Mouse (Mus musculus) kidney, postnatal 0 days (tissue): ENCODE data around the gene Ubr4. TPM values are rescaled to one million over a fixed set of nuclear protein-coding genes. Genes with fewer than 3 reads are reported as not detected.

Source experiments
- ATAC-seq: fragments of 200-750 bp; cut with Nextera tagmentation; replicated peaks from 2 replicates; pipeline ENCODE4 v1.8.0; 2017; ENCODE audit warnings: low read depth, moderate number of reproducible peaks, moderate TSS enrichment, moderate library complexity; ENCODE audit not compliant: low FRiP score
- DNase-seq: peaks from one replicate; pipeline ENCODE4 v3.0.0-alpha.2; 2016; ENCODE audit warnings: low spot score
- H3K27ac ChIP-seq: fragments of 300-500 bp; sonication (generic); 2 replicates; pipeline ENCODE4 v1.5.1; 2014; ENCODE audit warnings: mild to moderate bottlenecking
- H3K27me3 ChIP-seq: fragments of 300-500 bp; sonication (generic); 2 replicates; pipeline ENCODE4 v1.6.1; 2014; ENCODE audit warnings: low read length, mixed read lengths; ENCODE audit not compliant: insufficient read depth
- H3K36me3 ChIP-seq: fragments of 300-500 bp; sonication (generic); 2 replicates; pipeline ENCODE4 v1.6.1; 2014; ENCODE audit warnings: low read length, mixed read lengths; ENCODE audit not compliant: insufficient read depth
- H3K4me1 ChIP-seq: fragments of 300-500 bp; sonication (generic); replicated peaks from 2 replicates; pipeline ENCODE4 v1.6.1; 2014; ENCODE audit warnings: antibody characterized with exemption, low read length, mixed read lengths; ENCODE audit not compliant: insufficient read depth
- H3K4me2 ChIP-seq: fragments of 300-500 bp; sonication (generic); 2 replicates; pipeline ENCODE4 v1.6.1; 2014; ENCODE audit warnings: mild to moderate bottlenecking, low read length, moderate library complexity, mixed read lengths
- H3K4me3 ChIP-seq: fragments of 300-500 bp; sonication (generic); replicated peaks from 2 replicates; pipeline ENCODE4 v1.5.1; 2014; ENCODE audit warnings: low read depth, low read length
- H3K9ac ChIP-seq: fragments of 300-500 bp; sonication (generic); 2 replicates; pipeline ENCODE4 v1.6.1; 2014; ENCODE audit warnings: low read depth, low read length
- H3K9me3 ChIP-seq: fragments of 300-500 bp; sonication (generic); replicated peaks from 2 replicates; pipeline ENCODE4 v1.6.1; 2016; ENCODE audit warnings: low read length, inconsistent platforms, mixed read lengths
- CTCF ChIP-seq: IDR thresholded peaks from 2 replicates; pipeline ENCODE4 v1.5.1; 2016; ENCODE audit warnings: antibody characterized with exemption, low read depth, mild to moderate bottlenecking, moderate library complexity
- WGBS: fragments of 180-500 bp; shearing (Covaris S2); extraction: QIAGEN DNeasy Blood & Tissue Kit; methylation state at CpG from one replicate; pipeline ENCODE4 v1.1.7; 2014; 5-methylcytosine and 5-hydroxymethylcytosine counted together
- polyA plus RNA-seq: library from polyadenylated mRNA; unstranded; fragments of >200 nt; fragmentation: Nextera tagmentation; extraction: Ambion mirVana; gene quantifications from 2 replicates; pipeline ENCODE4 v1.2.1, GENCODE M21; 2015

Gene Ubr4
- polyA plus RNA-seq, 1 experiment from 2014 or later, result 46.2 TPM

- H3K27ac ChIP-seq, result no peak overlapping the region
- H3K9me3 ChIP-seq, result no peaks in the 10 kb centered on the region
- H3K9ac ChIP-seq, result no peak overlapping the region
- no peak overlapping the region for H3K4me2 ChIP-seq
- no peaks in the 10 kb centered on the region for H3K4me1 ChIP-seq
- ATAC-seq (no peak), DNase-seq (no peak)
- H3K36me3 ChIP-seq, result peaks cover 86% of the 10 kb centered on the region
- H3K4me3 ChIP-seq, result no peak overlapping the region
- TF ChIP-seq CTCF, result no peak
- H3K27me3 ChIP-seq, result no peaks in the 10 kb centered on the region
- WGBS, result 95% methylated on average over 5 of the region's 5 CpGs
Observed at GRCm38 (mm10) chr4:139368038-139368437, 15.6 kb downstream of the Ubr4 start.

GRCm38 (mm10) chr4:139373130-139373529 is 20.7 kb downstream of the Ubr4 start:
- ATAC-seq (peak; percentile 49; the same call in 1 of the 2 replicates), DNase-seq (no peak)
- peaks cover 62% of the 10 kb centered on the region for H3K36me3 ChIP-seq
- no peaks in the 10 kb centered on the region for H3K9me3 ChIP-seq
- no peak for TF ChIP-seq CTCF
- H3K27ac ChIP-seq, result no peak overlapping the region
- 86% methylated on average over 4 of the region's 4 CpGs for WGBS
- no peak overlapping the region for H3K4me2 ChIP-seq
- H3K9ac ChIP-seq, result no peak overlapping the region
- H3K4me1 ChIP-seq, result no peaks in the 10 kb centered on the region
- no peaks in the 10 kb centered on the region for H3K27me3 ChIP-seq
- H3K4me3 ChIP-seq, result no peak overlapping the region

- Histone ChIP-seq H3K4me2 (no peak overlapping the region), H3K4me3 (no peak overlapping the region), H3K9ac (no peak overlapping the region), H3K9me3 (no peaks in the 10 kb centered on the region), H3K27me3 (no peaks in the 10 kb centered on the region), H3K27ac (no peak overlapping the region), H3K4me1 (no peaks in the 10 kb centered on the region), H3K36me3 (peaks cover 60% of the 10 kb centered on the region)
- 85% methylated on average over 10 of the region's 10 CpGs for WGBS
- no peak for DNase-seq
- ATAC-seq, result no peak
- TF ChIP-seq CTCF, result no peak
Observed at GRCm38 (mm10) chr4:139373531-139373930, 21.1 kb downstream of the Ubr4 start.

- Histone ChIP-seq H3K9ac (peak overlapping the region; percentile 65), H3K4me3 (peak overlapping the region; percentile 84), H3K4me2 (peak overlapping the region; percentile 62), H3K27me3 (no peaks in the 10 kb centered on the region), H3K4me1 (peaks cover 10% of the 10 kb centered on the region; the same call in 1 of the 2 replicates), H3K9me3 (no peaks in the 10 kb centered on the region), H3K36me3 (peaks cover 10% of the 10 kb centered on the region), H3K27ac (peak overlapping the region; percentile 75)
- 11% methylated on average over 8 of the region's 8 CpGs for WGBS
- no peak for TF ChIP-seq CTCF
- DNase-seq (peak; percentile 2), ATAC-seq (no peak)
Observed at GRCm38 (mm10) chr4:139379719-139380118, 27.3 kb downstream of the Ubr4 start.

- peak overlapping the region; percentile 89 for H3K9ac ChIP-seq
- DNase-seq, result peak; percentile 99
- 0% methylated on average over 54 of the region's 54 CpGs for WGBS
- H3K27me3 ChIP-seq, result no peaks in the 10 kb centered on the region
- peak overlapping the region; percentile 84 for H3K4me3 ChIP-seq
- H3K36me3 ChIP-seq, result peaks cover 4% of the 10 kb centered on the region; the same call in 1 of the 2 replicates
- peak overlapping the region; percentile 84 for H3K4me2 ChIP-seq
- H3K9me3 ChIP-seq, result no peaks in the 10 kb centered on the region
- peak; percentile 97 for ATAC-seq
- H3K27ac ChIP-seq, result peak overlapping the region; percentile 75
- no peak; the same call in 1 of the 2 replicates for TF ChIP-seq CTCF
- H3K4me1 ChIP-seq, result peaks cover 10% of the 10 kb centered on the region; the same call in 1 of the 2 replicates
Observed at GRCm38 (mm10) chr4:139380207-139380748, 27.9 kb downstream of the Ubr4 start.

- Histone ChIP-seq H3K4me3 (peak overlapping the region; percentile 84), H3K4me2 (peak overlapping the region; percentile 84), H3K4me1 (peaks cover 10% of the 10 kb centered on the region; the same call in 1 of the 2 replicates), H3K27ac (peak overlapping the region; percentile 73), H3K27me3 (no peaks in the 10 kb centered on the region), H3K9me3 (no peaks in the 10 kb centered on the region), H3K9ac (peak overlapping the region; percentile 89), H3K36me3 (0 out of 2 replicates have a peak, but pooled peaks cover 2% of the 10 kb centered on the region)
- TF ChIP-seq CTCF, result no peak
- DNase-seq (peak; percentile 14), ATAC-seq (peak; percentile 38)
- WGBS, result 2% methylated on average over 36 of the region's 44 CpGs
Observed at GRCm38 (mm10) chr4:139380775-139381451, 28.5 kb downstream of the Ubr4 start.
